Mouse (Mus musculus) monocyte, adult 5-6 weeks (primary cell): Measurements from ENCODE around the gene Slc37a3. TPM values are rescaled to one million over a fixed set of nuclear protein-coding genes. Genes with fewer than 3 reads are reported as not detected.

Source experiments
- ATAC-seq: fragments of 153-309, 156-312 bp; replicated peaks from 2 replicates; pipeline ENCODE4 v1.8.0; 2017; ENCODE audit warnings: mild to moderate bottlenecking; ENCODE audit not compliant: low TSS enrichment, insufficient number of reproducible peaks, severe bottlenecking, poor library complexity, low FRiP score
- total RNA-seq: library from RNA; stranded (forward); fragments of 200-1000, 200-491, 200-594 nt; gene quantifications from 3 replicates; pipeline ENCODE4 v1.2.3, GENCODE M21; 2017

Gene Slc37a3
- total RNA-seq, 1 experiment from 2014 or later, result 44.5 TPM

DNA sequence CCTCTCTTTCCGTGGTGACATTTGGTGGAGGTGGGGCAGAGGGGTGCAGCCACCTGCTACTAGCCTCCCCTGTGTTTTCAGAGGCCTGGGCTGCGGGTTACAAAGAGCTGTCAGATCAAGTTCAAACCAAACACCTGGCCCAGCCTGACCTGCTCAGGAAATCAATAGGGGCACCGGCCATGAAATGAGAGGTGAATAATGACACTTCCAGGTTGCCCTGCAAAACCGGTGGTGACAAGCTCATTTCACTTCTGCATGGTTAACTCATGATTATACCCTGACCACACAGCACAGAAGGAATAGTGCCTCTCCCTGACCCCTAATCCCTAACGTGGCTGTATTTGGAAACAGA, 90.8 kb downstream of the Slc37a3 start:
- no peak for ATAC-seq

DNA sequence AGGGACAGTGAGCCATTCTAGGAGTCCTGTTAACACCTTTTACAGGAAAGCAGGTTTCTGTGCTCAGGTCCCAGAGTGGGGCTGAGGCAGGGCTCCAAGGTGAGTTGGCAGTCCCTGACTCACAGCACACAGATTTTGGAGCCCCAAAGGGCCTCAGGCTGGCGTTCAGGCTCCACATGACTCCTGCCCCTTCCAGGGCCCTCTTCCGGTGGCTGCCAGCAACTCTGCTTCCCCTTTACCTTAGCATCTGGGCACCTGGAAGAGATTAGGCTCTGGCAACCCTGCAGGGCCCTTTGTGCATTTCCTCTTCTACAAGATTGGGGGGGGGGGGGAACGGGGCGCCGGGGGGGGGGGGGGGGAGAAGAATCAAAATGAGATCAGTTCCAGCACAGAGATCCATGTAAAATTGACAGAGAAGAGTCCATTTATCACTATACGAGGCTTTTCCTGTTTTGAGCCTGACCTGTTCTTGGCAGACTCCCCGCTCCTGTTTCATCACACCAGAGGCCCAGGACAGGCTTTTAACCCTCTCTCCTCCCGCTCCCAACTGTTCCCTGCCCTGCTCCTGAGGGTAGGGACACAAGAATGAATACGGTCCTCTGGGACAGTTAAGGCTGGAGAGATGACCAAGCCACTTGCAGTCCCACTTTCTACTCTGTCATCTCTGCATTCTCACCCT, 91.3 kb downstream of the Slc37a3 start:
- ATAC-seq, result no peak

DNA sequence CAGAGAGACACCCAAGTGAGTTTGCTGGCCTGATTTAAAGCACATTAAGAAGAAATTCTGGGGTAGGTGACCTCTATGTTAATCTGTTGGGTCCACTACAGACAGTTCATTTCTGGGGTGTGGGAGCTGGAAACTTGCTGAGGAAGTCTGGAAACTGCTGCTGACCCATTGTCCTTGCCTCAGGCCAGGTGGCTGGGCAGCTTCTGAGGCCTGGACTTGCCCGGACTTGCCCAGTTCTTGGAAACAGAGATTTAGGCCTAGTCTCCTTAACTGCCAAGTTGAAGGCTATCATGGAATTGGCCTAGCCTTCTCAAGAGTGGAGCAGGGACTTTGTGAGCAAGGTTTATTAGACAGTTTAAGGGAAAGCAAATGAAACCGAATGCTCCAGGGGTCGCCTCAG, 92.6 kb downstream of the Slc37a3 start:
- no peak for ATAC-seq

Other genes with a start within 250 kb of the Slc37a3 start
- gene Kdm7a, start 170.9 kb downstream of the Slc37a3 start, total RNA-seq, result 102 to 109 TPM (median 106 TPM) in 3 replicates
- gene Rab19, start 3.5 kb upstream of the Slc37a3 start, total RNA-seq, result 28.5 to 54.8 TPM (median 44.2 TPM) in 3 replicates
- gene Mkrn1, start 42.8 kb upstream of the Slc37a3 start, total RNA-seq, result 163 to 297 TPM (median 214 TPM) in 3 replicates
- gene Dennd2a, start 180.2 kb upstream of the Slc37a3 start, total RNA-seq, result 0.43 to 0.58 TPM in 2 of 3 replicates, not detected in the other
- 16.8 to 27.2 TPM (median 19.6 TPM) in 3 replicates for gene Adck2, start 196.2 kb upstream of the Slc37a3 start, total RNA-seq
- gene Gm42420, start 208.1 kb upstream of the Slc37a3 start, total RNA-seq, result 1.5 TPM in 1 of 3 replicates, not detected in the others
- 28.3 to 82.2 TPM (median 35.8 TPM) in 3 replicates for gene Ndufb2, start 214.9 kb upstream of the Slc37a3 start, total RNA-seq